Mouse (Mus musculus): ENCODE results near the gene Gm7356. TPM values are rescaled to one million over a fixed set of nuclear protein-coding genes. Genes with fewer than 3 reads are reported as not detected.
"Not testable (repeated sequence)": the region's sequence is repeated elsewhere in the genome, so short reads cannot be mapped to it uniquely, and the experiment has no call there.

Gm7356 gene
- not detected for total RNA-seq (2022)

DNA sequence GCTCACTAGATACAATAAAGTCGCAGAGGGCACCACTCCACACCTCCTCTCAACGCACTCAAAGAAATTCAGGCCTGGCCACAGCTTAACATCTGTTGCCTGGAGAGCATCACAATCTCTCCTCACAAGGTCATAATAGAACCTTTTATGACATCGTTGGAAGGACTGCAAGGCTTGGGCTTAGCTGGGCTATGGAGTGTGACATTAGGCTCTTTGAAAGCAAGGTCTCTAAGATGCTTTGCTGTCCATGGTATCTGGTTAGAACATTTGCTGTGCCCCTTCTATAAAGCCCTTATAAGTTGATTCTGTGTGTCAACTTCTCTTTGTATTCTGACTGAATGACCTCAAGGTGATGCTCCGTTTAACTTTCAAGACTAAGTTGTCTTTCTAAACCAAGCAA, at the start of gene Gm7356:
TSS of gene Gm7356 (minus strand) at position 101 of the 400 bp plus-strand sequence.
- not testable (repeated sequence) for DNase-seq (ENCODE audit: low spot score in 2 of 2)

DNA sequence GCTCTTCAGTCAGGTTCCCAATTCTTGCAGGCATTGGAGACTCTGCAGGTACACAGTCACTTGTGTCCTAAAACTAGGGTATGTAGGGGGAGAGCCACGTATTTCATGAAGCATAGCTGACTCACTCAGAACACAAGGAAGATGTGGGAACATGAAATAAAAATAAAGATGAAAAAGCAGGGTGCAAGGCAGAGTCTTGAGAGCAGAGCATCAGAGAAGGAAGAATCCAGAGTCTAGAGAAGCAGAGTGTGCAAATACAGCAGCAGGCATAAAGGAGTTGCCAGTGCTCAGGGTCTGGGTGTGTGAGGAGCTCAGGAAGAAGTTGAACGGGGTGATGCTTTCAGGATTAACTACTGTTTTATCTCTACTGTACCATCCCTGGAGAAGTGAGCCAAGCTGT, 38.4 kb upstream of the Gm7356 start:
- not testable (repeated sequence) for DNase-seq (ENCODE audit: low spot score in 2 of 2)

DNA sequence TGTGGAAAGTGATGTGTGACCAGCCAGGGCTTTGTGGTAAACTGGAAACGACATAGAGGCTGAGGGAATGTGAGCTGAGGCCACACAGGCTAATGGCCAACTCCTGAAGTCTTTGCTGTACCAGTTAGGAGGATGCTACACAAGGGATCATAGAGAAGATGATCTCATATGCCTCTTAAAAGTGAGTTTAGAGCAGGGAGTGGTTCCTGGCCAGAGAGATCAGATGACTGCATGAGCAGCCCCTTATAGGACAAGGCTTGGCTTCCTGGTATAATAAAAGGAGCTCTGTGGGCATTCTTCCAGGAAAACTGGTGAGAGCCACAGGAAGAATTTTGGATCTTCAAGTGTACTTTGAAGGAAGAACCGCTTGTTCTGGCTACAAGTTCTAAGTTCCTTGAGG, 33.5 kb upstream of the Gm7356 start:
- DNase-seq (ENCODE audit: low spot score in 2 of 2), result not testable (repeated sequence)

DNA sequence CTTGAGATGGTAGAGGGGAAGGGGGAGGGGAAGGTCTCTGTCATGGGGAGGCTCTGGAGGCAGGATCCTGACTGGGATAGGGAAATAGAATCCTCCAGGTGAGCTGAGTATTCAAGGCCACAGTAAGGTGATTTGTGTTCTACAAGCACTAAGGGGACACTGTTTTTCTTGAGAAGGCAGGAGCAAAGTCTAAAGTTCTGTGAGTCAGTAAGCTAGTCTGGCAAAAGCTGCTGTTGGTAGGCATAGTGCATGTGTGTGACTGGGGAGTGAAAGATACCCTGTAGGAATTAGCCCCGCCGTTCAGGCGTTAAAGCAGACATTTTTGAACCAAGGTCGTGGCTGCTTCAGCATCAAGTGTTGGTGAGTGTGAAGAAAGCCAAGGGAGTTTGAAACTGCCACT, 32.6 kb upstream of the Gm7356 start:
- not testable (repeated sequence) for DNase-seq (ENCODE audit: low spot score in 2 of 2)

DNA sequence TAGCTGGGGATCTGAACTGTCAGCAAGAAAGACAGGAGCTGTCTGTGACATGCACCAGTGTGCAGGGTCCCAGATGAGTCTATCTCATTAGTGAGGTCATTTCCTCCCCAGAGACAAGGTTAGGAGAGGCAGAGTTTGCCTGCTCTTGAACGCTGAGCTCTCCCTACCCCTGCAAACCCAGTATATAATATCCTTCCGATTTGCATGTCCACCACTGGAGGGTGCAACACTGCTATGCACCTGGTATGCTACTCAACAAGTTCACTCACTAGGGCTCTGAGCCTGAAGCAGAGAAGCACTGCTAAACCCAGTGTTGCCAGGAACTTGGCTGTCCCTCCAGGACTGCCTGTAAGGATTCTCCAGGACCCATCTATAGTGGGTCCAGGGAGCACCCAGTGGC, 10.1 kb downstream of the Gm7356 start:
- not testable (repeated sequence) for DNase-seq (ENCODE audit: low spot score in 2 of 2)

DNA sequence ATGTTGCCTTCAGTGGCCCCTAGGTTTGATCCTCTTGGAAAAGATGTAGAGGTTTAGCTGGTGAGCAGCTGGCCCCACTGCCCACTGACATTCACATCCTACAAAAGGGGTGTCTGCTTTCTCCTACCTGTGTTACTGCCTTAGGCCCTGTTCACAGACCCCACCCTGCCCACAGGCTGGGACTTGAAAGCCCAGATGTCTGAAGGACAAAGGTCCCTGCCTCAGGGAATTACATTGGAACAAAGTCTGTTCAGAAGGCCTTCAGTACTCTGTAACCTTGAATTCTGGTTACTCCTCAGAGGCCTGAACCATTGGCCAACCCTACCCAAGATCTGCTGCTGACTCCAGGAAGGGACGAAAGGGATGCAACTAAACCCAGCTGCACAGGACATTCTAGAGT, 15.8 kb downstream of the Gm7356 start:
- DNase-seq (ENCODE audit: low spot score in 2 of 2), result no peak

DNA sequence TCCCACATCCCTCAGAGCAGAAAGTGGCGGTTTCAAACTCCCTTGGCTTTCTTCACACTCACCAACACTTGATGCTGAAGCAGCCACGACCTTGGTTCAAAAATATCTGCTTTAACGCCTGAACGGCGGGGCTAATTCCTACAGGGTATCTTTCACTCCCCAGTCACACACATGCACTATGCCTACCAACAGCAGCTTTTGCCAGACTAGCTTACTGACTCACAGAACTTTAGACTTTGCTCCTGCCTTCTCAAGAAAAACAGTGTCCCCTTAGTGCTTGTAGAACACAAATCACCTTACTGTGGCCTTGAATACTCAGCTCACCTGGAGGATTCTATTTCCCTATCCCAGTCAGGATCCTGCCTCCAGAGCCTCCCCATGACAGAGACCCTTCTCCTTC, 32.7 kb downstream of the Gm7356 start:
- DNase-seq (ENCODE audit: low spot score in 2 of 2), result not testable (repeated sequence)

DNA sequence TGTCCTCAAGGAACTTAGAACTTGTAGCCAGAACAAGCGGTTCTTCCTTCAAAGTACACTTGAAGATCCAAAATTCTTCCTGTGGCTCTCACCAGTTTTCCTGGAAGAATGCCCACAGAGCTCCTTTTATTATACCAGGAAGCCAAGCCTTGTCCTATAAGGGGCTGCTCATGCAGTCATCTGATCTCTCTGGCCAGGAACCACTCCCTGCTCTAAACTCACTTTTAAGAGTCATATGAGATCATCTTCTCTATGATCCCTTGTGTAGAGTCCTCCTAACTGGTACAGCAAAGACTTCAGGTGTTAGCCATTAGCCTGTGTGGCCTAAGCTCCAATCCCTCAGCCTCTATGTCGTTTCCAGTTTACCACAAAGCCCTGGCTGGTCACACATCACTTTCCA, 33.6 kb downstream of the Gm7356 start:
- not testable (repeated sequence) for DNase-seq (ENCODE audit: low spot score in 2 of 2)

DNA sequence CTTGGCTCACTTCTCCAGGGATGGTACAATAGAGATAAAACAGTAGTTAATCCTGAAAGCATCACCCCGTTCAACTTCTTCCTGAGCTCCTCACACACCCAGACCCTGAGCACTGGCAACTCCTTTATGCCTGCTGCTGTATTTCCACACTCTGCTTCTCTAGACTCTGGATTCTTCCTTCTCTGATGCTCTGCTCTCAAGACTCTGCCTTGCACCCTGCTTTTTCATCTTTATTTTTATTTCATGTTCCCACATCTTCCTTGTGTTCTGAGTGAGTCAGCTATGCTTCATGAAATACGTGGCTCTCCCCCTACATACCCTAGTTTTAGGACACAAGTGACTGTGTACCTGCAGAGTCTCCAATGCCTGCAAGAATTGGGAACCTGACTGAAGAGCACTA, 38.5 kb downstream of the Gm7356 start:
- DNase-seq (ENCODE audit: low spot score in 2 of 2), result not testable (repeated sequence)

DNA sequence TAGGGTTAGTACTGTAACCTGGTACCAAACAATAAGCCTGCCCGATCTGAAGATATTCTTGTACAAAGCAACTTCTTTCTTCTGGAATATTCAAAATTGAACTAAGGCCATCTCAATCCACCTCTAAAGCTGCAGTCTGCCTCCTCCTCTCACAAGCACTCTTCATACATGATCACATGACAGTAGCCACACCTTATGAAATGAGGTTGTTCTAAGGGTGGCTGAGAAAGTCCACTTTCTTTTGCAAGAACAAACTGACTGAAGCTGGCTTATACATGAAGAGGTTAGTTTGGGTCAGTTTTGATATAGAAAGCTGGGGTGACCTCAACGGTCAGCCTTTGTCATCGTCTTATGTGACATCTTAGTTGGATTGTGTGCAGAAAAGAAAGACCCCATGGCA, 41.3 kb downstream of the Gm7356 start:
- DNase-seq (ENCODE audit: low spot score in 2 of 2), result not testable (repeated sequence)

DNA sequence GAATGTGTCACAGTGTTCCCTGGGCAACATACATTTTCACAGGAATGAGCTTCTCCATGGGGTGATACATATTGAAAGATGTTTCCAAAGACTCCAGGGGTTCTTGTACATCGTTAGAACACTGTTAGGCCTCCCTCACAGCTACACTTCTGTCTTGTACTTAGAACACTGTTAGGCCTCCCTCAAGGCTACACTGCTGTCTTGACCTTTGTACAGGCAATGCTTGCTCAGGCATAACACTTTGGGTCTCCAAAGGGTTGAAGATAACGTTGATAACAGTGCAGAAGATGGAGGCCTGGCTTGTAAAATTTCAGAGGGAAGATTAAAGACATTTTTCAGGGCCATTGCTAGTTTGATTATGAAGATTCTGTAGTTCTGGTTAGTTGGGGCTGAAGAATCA, 45.4 kb downstream of the Gm7356 start:
- DNase-seq (ENCODE audit: low spot score in 2 of 2), result not testable (repeated sequence)

DNA sequence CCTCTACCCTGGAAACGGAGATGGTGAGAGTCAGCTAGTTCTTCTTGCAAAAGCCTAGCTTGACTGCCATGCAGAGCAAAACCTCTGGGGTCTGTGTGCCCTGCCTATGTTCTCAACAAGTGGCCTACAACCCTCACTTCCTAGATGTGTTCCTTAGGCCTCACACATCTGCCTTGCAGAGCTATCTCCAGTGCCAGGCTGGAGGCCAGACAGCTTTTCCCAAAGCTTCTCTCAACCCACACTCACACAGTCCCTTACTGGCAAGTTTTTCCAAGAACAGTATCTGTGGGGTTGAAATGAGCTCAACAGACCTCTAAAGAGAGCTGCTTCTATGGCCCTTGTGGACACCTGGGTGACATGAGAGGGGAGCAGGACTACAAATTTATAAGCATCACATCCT, 51.9 kb downstream of the Gm7356 start:
- not testable (repeated sequence) for DNase-seq (ENCODE audit: low spot score in 2 of 2)

Other genes starting within 250 kb of the Gm7356 start
- gene Afdn, start 243.2 kb downstream of the Gm7356 start, total RNA-seq (2022), result 100 to 1,000 TPM in 3 of 4 experiments, 10 to 100 TPM in 1; 99.9 to 115 (median 109) TPM
- gene Tcte2, start 241.9 kb downstream of the Gm7356 start, total RNA-seq (2022), result 10 to 100 TPM; 17.3 to 21.4 (median 19.7) TPM
- not detected for gene Gm7168, start 55.3 kb downstream of the Gm7356 start, total RNA-seq (2022)
- not detected for gene Gm7358, start 55.8 kb upstream of the Gm7356 start, total RNA-seq (2022)
- 10 to 100 TPM; 76.6 to 98.0 (median 87.1) TPM for gene Dact2, start 200.6 kb upstream of the Gm7356 start, total RNA-seq (2022)